Mouse (Mus musculus): ENCODE data around the gene Epb41l2. TPM values are rescaled to one million over a fixed set of nuclear protein-coding genes. Genes with fewer than 3 reads are reported as not detected.

Epb41l2 gene
- polyA plus RNA-seq, 1 experiment = 28.8 TPM

DNA sequence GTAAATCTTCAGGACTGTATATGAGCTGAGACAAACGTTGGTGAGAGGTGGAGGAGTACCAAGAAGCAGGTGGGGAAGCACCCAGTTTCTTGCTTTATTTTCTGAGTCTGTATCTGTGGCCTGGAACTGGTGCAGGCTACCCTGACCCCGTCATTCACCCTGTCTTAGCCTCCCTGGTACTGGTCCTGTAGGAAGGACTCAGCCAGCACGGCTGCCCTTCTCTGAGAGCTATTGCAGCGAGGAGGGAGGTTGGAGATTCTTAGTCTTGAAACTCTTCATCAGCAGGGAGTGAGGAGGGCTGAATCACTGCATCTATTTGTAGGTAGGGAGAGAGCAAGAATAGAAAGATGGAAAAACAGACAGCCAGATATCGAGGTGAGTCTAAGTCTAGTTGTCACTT, 47.1 kb downstream of the Epb41l2 start:
- WGBS = 81% methylated on average over 5 of the region's 5 CpGs
- TF ChIP-seq CTCF (conservative IDR thresholded peaks at IDR 0.05; ENCODE audit: insufficient read depth, insufficient read length, low read depth, low read length) (no peak), POLR2A (IDR thresholded peaks at IDR 0.05; ENCODE audit: low read depth, low read length) (no peak)
- Histone ChIP-seq H3K4me3 (ENCODE audit: insufficient read depth, low read depth, low read length) (no peak overlapping the region), H3K4me1 (ENCODE audit: control insufficient read depth, insufficient read depth, low read length) (no peaks in the 10 kb centered on the region), H3K27me3 (replicated peaks; ENCODE audit: control insufficient read depth, insufficient read depth, low read length) (no peaks in the 10 kb centered on the region), H3K27ac (ENCODE audit: insufficient read depth, low read depth, low read length) (no peak overlapping the region), H3K36me3 (ENCODE audit: control insufficient read depth, insufficient read depth, low read length) (no peaks in the 10 kb centered on the region)
- DNase-seq = no peak

DNA sequence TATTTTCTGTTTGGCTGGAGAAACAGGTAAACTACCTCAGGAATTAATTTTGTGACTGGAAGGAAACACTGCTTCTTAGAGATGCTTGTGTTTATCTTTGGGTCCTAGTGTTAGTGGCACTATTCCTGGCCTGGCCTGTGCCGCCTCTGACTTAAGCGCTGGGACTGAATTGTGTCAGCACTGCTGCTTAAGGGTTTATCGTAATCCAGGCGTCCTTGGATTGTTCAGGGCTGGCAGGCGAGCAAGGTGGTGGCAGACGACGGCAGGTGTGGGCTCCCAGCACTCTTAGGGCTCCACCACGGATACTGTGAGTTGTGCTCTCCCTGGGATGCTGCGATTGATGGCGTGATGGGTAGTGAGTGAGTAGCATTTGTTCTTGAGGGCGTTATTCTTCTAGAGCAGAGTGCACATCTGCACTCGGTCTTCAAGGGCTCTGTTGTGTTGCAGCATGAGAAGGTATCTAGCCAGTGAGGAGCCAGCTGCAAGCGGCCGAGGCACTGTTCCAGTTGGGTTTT, 48.6 kb downstream of the Epb41l2 start:
- Histone ChIP-seq H3K4me1 (ENCODE audit: control insufficient read depth, insufficient read depth, low read length) (no peaks in the 10 kb centered on the region), H3K27ac (ENCODE audit: insufficient read depth, low read depth, low read length) (no peak overlapping the region), H3K27me3 (replicated peaks; ENCODE audit: control insufficient read depth, insufficient read depth, low read length) (no peaks in the 10 kb centered on the region), H3K4me3 (ENCODE audit: insufficient read depth, low read depth, low read length) (no peak overlapping the region), H3K36me3 (ENCODE audit: control insufficient read depth, insufficient read depth, low read length) (no peaks in the 10 kb centered on the region)
- TF ChIP-seq POLR2A (IDR thresholded peaks at IDR 0.05; ENCODE audit: low read depth, low read length) = no peak
- no peak for TF ChIP-seq CTCF (conservative IDR thresholded peaks at IDR 0.05; ENCODE audit: insufficient read depth, insufficient read length, low read depth, low read length)
- 88% methylated on average over 14 of the region's 14 CpGs for WGBS
- no peak for DNase-seq

DNA sequence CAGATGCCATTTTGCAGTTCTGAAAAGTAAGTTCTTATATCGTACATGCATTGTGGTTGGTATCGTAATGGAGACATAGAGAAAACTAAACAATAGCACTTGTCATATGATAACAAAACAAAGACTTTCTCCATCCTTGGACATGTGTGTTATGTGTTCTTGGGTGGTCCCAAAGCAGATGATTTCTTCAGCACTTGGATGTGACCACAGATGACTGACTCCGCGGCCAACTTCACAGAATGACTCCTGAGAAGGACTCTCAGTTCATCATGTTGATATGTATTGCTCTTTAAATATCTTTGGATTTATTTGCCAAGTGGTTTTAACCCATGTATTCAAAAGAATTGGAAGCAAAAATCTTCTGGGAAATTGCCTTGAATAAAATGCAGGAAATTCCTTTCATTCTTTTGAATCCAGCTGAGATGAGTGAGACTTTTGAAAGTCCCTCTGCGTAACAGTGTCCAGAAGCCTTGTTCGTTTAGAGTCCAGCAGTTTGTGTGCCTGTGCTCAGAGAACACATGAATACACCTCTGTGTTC, 52.3 kb downstream of the Epb41l2 start:
- DNase-seq = peak; percentile 24
- Histone ChIP-seq H3K4me1 (ENCODE audit: control insufficient read depth, insufficient read depth, low read length) (no peaks in the 10 kb centered on the region), H3K27me3 (replicated peaks; ENCODE audit: control insufficient read depth, insufficient read depth, low read length) (no peaks in the 10 kb centered on the region), H3K27ac (ENCODE audit: insufficient read depth, low read depth, low read length) (peak overlapping the region; percentile 60; the same call in 1 of the 2 replicates), H3K36me3 (ENCODE audit: control insufficient read depth, insufficient read depth, low read length) (no peaks in the 10 kb centered on the region), H3K4me3 (ENCODE audit: insufficient read depth, low read depth, low read length) (no peak overlapping the region)
- TF ChIP-seq CTCF (conservative IDR thresholded peaks at IDR 0.05; ENCODE audit: insufficient read depth, insufficient read length, low read depth, low read length) (no peak), POLR2A (IDR thresholded peaks at IDR 0.05; ENCODE audit: low read depth, low read length) (no peak)
- WGBS = 64% methylated on average over 6 of the region's 6 CpGs

DNA sequence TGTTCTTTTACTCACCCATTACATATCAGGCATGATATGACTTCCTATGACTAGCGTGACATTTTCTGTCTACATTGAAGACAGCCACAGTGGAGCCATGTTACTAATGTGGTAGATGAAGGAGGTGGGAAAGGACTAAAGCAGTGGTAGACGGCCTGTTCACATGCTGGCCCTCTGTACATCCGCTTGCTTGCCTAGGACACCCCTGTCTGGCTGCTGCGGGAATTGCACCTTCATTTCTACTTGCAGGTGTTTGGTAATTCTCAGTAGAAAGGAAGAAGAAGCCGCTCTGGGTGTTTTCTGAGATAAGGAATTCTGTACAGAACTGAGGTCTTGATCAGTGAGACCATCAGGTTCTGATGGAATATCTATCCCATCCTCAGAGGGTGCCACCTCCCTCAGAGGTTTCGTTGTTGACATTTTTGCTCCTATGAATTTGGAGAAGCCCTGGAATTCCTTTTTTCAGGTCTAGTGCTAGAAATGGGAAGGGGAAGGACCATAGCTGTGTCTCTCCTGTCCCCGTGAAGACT, 55.7 kb downstream of the Epb41l2 start:
- TF ChIP-seq POLR2A (IDR thresholded peaks at IDR 0.05; ENCODE audit: low read depth, low read length) = no peak
- peak; percentile 68 for TF ChIP-seq CTCF (conservative IDR thresholded peaks at IDR 0.05; ENCODE audit: insufficient read depth, insufficient read length, low read depth, low read length)
- WGBS = 83% methylated on average over 7 of the region's 7 CpGs
- H3K36me3 ChIP-seq (ENCODE audit: control insufficient read depth, insufficient read depth, low read length) = no peaks in the 10 kb centered on the region
- H3K27ac ChIP-seq (ENCODE audit: insufficient read depth, low read depth, low read length) = no peak overlapping the region
- DNase-seq = no peak
- no peaks in the 10 kb centered on the region for H3K4me1 ChIP-seq (ENCODE audit: control insufficient read depth, insufficient read depth, low read length)
- H3K4me3 ChIP-seq (ENCODE audit: insufficient read depth, low read depth, low read length) = no peak overlapping the region
- H3K27me3 ChIP-seq (replicated peaks; ENCODE audit: control insufficient read depth, insufficient read depth, low read length) = no peaks in the 10 kb centered on the region

DNA sequence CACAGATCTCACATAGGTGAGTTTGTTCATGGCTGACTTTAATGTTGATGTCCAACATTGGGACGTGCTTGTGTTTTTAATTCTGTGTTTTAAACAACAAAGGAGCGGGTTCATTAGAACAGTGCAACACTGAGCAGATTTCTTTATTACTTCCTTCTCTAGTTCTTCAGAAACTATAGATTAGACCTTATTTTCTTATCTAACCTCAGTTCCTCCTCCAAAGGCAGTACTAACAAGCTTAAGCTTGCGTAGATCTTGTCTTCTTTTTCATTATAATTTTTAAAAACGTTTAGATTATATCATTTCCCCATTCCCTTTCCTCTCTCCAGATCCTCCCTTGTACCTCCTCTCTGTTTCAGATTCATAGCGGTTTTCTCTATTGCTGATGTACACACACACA, 57.1 kb downstream of the Epb41l2 start:
- Histone ChIP-seq H3K27ac (ENCODE audit: insufficient read depth, low read depth, low read length) (no peak overlapping the region), H3K4me3 (ENCODE audit: insufficient read depth, low read depth, low read length) (no peak overlapping the region), H3K4me1 (ENCODE audit: control insufficient read depth, insufficient read depth, low read length) (no peaks in the 10 kb centered on the region), H3K36me3 (ENCODE audit: control insufficient read depth, insufficient read depth, low read length) (no peaks in the 10 kb centered on the region), H3K27me3 (replicated peaks; ENCODE audit: control insufficient read depth, insufficient read depth, low read length) (no peaks in the 10 kb centered on the region)
- TF ChIP-seq CTCF (conservative IDR thresholded peaks at IDR 0.05; ENCODE audit: insufficient read depth, insufficient read length, low read depth, low read length) (no peak), POLR2A (IDR thresholded peaks at IDR 0.05; ENCODE audit: low read depth, low read length) (no peak)
- DNase-seq = no peak
- WGBS = 82% methylated on average over 5 of the region's 5 CpGs

DNA sequence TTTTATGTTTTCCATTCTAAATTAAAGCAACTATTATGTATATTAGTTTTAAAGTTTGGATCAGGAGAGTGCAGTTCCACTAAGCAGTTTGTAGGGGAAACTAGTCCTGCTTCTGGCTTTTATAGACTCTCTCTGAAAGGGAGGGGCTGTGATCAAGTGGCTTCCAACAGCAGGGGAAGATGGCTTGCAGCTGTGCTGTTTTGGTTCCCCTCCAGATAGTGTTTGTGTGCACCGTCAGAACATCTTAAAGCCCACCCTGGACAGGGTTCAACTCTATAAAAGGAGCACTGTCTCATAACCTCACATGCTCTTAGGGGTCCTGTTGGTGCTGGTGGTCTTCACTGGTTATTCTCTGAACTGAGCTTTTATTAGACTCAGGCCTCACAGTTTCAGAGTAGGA, 66.5 kb downstream of the Epb41l2 start:
- DNase-seq = peak; percentile 46
- H3K36me3 ChIP-seq (ENCODE audit: control insufficient read depth, insufficient read depth, low read length) = no peaks in the 10 kb centered on the region
- no peaks in the 10 kb centered on the region for H3K27me3 ChIP-seq (replicated peaks; ENCODE audit: control insufficient read depth, insufficient read depth, low read length)
- no peak for TF ChIP-seq CTCF (conservative IDR thresholded peaks at IDR 0.05; ENCODE audit: insufficient read depth, insufficient read length, low read depth, low read length)
- 50% methylated on average over 1 of the region's 1 CpGs for WGBS
- no peak overlapping the region for H3K4me3 ChIP-seq (ENCODE audit: insufficient read depth, low read depth, low read length)
- H3K27ac ChIP-seq (ENCODE audit: insufficient read depth, low read depth, low read length) = peak overlapping the region; percentile 58
- H3K4me1 ChIP-seq (ENCODE audit: control insufficient read depth, insufficient read depth, low read length) = no peaks in the 10 kb centered on the region

DNA sequence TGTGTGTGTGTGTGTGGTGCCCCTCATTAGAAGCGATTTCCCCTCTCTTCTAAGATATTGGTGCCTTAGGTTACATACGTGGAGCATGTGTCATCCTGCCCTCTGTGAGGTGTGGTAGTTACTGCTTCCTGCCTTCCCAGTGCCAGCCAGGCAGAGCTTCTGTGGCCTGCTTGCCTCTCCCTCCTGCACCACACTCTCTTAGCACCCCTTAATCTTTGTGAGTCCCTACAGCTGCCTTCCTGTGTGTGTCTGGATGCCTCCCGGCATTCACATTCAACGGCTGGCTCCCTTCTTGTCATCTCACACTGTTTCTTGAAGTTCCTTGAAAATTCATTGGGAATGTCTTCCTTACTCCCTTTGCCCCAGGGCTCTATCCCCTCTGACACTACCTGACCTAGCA, 67.2 kb downstream of the Epb41l2 start:
- no peak for DNase-seq
- TF ChIP-seq POLR2A (IDR thresholded peaks at IDR 0.05; ENCODE audit: low read depth, low read length) (no peak), CTCF (conservative IDR thresholded peaks at IDR 0.05; ENCODE audit: insufficient read depth, insufficient read length, low read depth, low read length) (no peak)
- Histone ChIP-seq H3K4me1 (ENCODE audit: control insufficient read depth, insufficient read depth, low read length) (no peaks in the 10 kb centered on the region), H3K27ac (ENCODE audit: insufficient read depth, low read depth, low read length) (peak overlapping the region; percentile 71), H3K27me3 (replicated peaks; ENCODE audit: control insufficient read depth, insufficient read depth, low read length) (no peaks in the 10 kb centered on the region), H3K4me3 (ENCODE audit: insufficient read depth, low read depth, low read length) (no peak overlapping the region), H3K36me3 (ENCODE audit: control insufficient read depth, insufficient read depth, low read length) (no peaks in the 10 kb centered on the region)
- 51% methylated on average over 4 of the region's 4 CpGs for WGBS

Measured in kidney, adult 2 months (tissue).